Mouse (Mus musculus) adrenal gland, postnatal 4 days (tissue): ENCODE measurements around the gene Akap13. TPM values are rescaled to one million over a fixed set of nuclear protein-coding genes. Genes with fewer than 3 reads are reported as not detected.
"Not testable (repeated sequence)": the region's sequence is repeated elsewhere in the genome, so short reads cannot be mapped to it uniquely, and the experiment has no call there.

Experiments
- DNase-seq, 2 experiments: peaks; one replicate each; pipeline ENCODE4 v3.0.0; 2021 to 2022; ENCODE audit warnings: low spot score in 2 of 2, mixed read lengths in 2 of 2
- total RNA-seq, 2 experiments: library from RNA; stranded (reverse); gene quantifications; 2 replicates each; pipeline ENCODE4 v1.2.3; 2021

Akap13 gene
- total RNA-seq, 2 experiments from 2014 or later = 63.3 to 63.5 TPM

DNA sequence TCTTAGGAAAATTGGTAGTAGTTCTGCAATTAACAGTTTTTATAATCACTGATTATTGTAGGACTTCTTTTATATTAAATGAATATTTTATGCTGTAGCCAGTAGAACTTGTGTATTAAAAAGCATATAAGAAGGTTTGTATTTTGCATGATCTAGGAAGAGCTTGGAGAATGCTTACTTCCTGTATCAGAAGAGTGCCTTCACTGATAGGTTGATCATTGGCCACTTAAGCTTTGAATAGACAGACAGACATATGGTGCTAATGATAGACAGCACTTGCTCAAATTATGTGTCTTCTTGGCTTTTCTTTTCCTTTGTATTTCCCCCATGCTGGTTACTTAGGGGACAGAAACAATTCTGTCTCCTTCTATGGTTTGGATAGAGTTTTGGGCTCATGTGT is 139.9 kb downstream of the Akap13 start:
- DNase-seq = no peak

DNA sequence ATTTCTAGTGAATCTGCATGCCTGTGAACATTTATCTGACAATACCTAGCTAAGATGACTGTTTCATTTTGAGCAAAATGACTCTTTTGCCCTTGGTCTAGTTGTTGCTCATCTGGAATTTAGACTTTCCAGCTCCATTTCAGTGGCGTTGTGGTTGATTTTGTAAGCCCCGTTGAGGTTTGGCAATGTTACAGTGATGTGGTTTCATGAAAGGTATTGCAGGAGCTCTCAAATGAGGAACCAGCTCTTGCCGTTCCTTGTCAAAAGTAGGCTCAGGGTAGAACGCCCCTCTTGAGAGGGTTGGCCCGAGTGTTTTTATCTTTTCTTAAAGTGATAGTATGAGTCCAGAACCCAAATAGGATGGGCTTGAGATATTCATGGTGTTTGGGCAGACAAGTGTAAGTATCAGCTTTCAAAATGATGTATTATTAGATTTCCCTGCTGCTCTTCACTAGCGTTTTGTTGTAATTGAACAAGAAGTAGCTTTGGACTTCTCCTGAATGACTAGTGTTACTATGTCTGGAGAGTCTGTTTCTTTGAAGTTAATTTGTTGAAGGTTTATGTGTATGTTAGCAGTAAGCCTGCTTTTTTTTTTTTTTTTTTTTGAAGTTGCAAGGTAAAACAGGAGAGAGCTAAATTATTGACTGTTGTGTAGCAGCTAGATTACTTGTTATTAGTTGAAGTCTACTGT is 140.9 kb downstream of the Akap13 start:
- DNase-seq = no peak

DNA sequence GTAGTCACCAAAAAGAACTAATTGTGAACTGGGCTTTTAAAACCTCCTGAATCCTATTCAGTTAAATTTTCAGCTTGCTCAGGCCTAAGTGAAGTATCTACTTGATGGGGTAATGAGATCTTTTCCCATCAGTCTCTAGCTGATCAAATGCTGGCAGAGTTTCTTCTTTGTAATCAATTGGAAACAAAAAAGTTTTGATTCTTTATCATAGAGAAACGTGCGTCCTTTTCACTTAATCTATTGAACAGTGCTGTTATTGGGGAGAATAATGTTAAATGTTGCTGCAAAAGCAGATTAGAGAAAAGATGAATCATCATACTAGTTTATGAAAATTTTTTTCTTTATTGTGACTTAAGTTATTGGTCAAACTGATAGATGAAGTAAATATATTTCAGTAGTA is 142.5 kb downstream of the Akap13 start:
- DNase-seq = no peak

DNA sequence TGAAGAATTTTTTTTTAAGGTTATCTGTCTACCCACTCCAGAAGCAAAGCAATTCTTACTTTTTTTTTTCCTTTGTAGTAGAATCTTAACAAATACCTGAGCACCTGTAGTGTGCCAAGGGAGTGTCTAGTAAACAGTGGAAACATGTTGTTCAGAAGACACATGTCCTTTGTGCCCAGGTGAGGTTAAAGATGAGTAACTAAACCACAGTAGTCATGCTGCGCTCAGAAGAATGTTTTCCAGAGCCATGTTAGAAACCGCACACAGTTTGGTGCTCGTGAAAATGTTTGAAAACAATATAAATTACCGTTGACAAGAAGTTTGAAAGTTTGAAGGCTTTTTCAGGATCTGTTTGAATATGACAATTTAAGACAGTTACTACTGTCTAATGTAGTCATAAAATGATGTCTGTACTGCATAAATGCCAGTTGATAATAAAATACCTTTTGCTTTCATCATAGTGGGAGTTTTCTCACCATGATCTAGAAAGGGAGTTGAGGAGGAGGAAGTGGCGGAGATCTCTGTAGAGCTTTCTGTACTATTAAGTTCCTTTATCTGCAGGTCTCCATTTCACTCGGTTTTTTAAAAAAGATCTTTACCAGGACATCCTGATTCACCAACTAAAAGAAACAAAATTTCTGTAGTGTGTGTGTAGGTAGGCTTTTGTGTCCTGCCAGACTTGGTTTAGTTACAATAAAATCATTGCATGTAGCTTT is 145.2 kb downstream of the Akap13 start:
- DNase-seq = no peak

GRCm38 (mm10) chr7:75607248-75607647 is 151.9 kb downstream of the Akap13 start:
- DNase-seq = no peak

GRCm38 (mm10) chr7:75608716-75609115 is 153.4 kb downstream of the Akap13 start:
- DNase-seq = no peak

- no peak for DNase-seq
Measured at GRCm38 (mm10) chr7:75609456-75610262, 154.3 kb downstream of the Akap13 start.

- no peak for DNase-seq
Measured at GRCm38 (mm10) chr7:75610391-75610790, 155.1 kb downstream of the Akap13 start.

- no peak for DNase-seq
Measured at GRCm38 (mm10) chr7:75611261-75611950, 156.1 kb downstream of the Akap13 start.

GRCm38 (mm10) chr7:75612000-75612682 is 156.8 kb downstream of the Akap13 start:
- DNase-seq = no peak

DNA sequence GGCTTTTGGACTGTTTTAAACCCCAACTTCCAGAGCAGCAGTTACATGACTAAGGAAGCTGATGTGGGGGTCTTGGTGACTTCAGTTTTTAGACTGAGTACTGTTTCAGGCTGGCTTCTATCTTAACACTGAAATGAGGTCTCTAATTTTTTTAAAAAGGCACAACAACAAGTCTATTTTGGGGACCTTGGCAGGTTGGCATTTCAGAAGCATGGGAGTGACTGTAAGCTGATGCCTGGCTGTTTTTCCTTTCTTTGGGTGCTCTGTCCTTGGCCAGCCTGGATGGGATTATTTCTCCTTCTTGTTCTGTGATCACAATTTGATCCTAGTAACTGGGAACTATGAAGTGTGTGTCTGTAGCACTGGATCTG is 157.3 kb downstream of the Akap13 start:
- no peak for DNase-seq

- DNase-seq = no peak
Measured at GRCm38 (mm10) chr7:75613240-75613639, 157.9 kb downstream of the Akap13 start.

GRCm38 (mm10) chr7:75614826-75615225 is 159.5 kb downstream of the Akap13 start:
- no peak for DNase-seq

DNA sequence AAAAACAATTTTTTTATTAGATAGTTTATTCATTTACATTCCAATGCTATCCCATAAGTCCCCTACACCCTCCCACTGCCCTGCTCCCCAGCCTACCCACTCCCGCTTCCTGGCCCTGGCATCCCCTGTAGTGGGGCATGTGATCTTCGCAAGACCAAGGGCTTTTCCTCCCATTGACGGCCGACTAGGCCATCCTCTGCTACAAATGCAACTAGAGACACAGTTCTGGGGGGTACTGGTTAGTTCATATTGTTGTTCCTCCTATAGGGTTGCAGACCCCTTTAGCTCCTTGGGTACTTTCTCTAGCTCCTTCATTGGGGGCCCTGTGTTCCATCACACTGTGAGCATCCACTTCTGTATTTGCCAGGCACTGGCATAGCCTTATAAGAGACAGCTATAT is 161.9 kb downstream of the Akap13 start:
- not testable (repeated sequence) for DNase-seq

GRCm38 (mm10) chr7:75618699-75619098 is 163.4 kb downstream of the Akap13 start:
- no peak for DNase-seq

DNA sequence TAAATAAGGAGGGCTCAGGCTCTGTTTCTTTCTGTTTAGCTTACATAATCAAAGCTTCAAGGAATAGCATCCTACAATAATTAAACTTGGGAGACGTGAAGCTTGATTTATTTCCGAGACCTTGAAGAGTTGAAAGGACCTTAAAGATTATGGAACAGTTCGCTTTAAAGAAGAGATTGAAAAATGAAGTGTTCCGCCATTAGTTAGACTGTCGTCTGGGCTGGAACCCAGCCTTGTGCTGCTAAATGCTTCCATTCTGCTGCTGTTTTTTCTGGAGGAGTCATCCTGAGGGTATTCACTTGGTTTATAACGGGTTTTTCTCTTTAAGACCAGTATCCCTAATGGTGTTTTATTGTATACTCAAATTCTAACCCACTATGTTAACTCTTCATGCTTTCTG is 164.5 kb downstream of the Akap13 start:
- no peak for DNase-seq

GRCm38 (mm10) chr7:75620395-75620960 is 165.1 kb downstream of the Akap13 start:
- no peak for DNase-seq

GRCm38 (mm10) chr7:75620976-75621375 is 165.6 kb downstream of the Akap13 start:
- no peak for DNase-seq

GRCm38 (mm10) chr7:75627831-75628230 is 172.5 kb downstream of the Akap13 start:
- DNase-seq = no peak

GRCm38 (mm10) chr7:75629669-75630068 is 174.3 kb downstream of the Akap13 start:
- no peak for DNase-seq
